Mouse (Mus musculus): ENCODE data around the gene Cxcr2. TPM values are rescaled to one million over a fixed set of nuclear protein-coding genes. Genes with fewer than 3 reads are reported as not detected.

The Cxcr2 gene
- total RNA-seq, 2 experiments from 2014 or later = 0.11 to 0.17 TPM

DNA sequence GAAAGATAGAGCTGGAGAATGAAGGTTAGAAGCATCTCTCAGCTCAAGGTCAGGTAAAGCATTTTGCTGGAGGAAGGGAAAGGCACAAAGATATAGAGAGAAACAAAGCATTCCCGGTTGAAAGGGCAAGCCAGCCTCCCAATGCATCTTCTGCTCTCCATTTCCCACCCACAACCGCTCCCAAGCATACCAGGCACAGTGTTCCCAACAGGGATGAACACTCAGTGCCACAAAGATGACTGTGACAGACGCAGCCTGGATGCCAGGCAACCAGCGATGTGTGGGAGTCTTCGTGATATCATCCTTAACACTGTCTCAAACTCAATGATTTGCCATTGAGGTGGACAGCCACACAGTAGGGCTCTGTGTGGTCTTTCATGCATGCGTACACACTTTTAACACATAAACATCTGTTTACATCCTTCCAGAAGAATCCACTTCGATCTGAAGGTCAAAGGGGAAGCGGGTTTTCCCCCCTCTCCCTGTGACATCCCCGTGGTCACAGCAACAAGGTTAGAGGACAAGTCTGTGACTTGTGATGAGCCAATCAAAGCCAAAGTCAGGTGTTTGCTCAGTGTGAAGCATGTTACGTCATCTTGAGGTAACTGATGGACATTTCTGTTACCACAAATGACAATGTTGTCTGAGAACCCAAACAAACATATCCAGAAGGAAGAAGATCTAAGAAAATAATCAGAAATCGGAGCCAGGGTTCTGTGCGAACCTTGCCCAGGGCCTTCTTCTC lies 44.1 kb downstream of the Cxcr2 start:
- no peak for DNase-seq

DNA sequence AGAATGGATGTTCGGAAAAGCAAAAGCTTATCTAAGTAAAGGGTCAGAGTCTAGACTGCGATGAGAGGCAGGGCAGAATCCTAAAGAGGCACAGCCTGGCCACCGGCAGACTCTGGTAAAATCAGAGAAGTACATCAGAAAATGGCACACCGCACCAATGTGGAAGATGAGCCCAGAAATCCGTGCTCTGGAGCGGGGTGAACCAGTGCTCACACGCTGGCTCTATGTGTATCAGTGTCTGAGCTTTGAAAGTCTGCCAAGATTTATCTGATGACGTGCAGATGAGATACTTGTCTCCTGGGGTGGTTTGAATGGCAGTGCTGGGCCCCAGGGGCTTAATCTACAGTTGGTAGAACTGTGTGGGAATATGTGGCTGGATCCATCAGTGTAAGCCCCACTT lies 45.3 kb downstream of the Cxcr2 start:
- no peak for DNase-seq

DNA sequence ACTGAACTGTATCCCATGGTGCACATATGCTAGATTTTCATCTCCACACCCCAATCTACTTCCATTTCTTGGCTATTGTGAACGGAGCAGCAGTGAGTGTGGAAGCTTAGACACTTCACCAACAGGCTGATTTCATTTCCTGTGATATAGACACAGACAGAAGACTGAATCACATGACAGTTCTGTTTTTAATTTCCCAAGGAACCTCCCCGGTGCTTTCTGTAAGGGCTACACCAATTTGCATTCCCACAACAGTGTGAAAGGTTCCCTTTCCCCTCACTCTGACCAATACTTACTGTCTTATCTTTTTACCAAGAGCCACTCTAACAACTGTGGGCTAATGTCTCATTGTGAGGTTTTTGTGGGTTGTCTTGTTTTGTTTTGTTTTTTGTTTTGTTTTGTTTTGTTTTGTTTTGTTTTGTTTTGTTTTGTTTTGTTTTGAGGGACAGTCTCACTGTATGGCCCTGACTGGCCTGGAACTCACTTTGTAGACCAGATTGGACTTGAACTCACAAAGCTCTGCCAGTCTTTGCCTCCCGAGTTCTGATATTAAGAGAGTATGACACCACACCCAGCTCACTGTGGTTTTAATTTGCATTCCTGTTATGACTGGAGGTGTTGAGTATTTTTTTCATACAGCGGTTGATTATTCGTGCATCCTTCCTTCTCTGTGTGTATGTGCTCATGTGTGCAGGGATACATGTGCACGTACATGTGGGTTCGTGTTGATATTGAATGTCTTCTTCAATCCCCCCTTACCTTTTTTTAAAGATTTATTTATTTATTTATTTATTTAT lies 47.5 kb downstream of the Cxcr2 start:
- DNase-seq = no peak

DNA sequence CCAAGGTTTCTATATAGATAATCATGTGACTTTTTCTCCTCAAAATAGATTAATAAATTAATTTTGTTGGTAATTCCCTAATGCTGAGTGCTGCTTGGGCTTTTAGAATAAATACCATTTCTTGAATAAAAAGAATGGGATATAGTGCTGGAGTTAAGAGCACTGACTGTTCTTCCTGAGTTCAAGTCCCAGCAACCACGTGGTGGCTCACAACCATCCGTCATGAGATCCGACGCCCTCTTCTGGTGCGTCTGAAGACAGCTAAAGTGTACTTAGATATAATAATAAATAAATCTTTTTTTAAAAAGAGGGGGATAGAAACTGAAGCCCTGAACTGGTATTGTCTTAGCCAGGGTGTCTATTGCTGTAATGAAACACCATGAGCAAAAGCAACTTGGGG lies 49.7 kb downstream of the Cxcr2 start:
- DNase-seq = no peak

DNA sequence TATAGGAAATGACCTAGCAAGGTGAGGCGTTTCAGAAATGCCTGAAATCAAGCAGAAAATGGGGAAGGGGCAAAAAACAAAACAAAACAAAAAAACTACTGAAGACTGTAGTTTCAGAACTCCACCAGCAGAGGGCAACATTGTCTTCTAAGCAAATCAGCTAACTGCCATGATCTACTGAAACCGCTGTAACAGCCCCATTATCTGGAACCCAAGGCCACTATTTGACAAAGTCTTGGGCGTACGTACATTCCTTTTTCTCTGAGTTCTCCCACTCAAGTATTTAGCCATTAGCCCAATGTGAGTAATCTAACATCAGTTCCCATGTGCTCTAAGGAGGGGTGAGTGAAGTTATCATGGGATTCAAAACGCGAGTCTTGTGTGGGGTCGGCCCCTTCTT lies 52.1 kb downstream of the Cxcr2 start:
- peak; percentile 46 for DNase-seq

DNA sequence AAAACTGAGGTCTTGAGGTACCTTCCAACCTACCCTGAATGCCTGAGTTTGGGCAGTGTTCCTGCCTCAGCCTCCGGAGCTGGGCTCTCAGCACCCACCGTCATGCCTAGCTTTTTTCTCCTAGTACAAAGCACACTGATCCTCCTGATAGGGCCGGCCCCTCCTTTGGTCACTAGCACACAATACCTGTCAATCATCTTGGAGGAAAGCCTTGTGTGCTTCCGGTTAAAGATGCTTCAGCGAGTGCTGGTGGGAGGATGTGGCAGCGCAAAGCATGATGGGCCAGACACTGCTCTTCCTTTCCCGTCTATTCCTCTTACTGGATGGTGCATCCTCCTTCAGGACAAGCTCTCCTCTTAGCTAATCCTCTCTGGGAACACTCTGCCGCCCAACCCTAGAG lies 52.9 kb downstream of the Cxcr2 start:
- DNase-seq = no peak

DNA sequence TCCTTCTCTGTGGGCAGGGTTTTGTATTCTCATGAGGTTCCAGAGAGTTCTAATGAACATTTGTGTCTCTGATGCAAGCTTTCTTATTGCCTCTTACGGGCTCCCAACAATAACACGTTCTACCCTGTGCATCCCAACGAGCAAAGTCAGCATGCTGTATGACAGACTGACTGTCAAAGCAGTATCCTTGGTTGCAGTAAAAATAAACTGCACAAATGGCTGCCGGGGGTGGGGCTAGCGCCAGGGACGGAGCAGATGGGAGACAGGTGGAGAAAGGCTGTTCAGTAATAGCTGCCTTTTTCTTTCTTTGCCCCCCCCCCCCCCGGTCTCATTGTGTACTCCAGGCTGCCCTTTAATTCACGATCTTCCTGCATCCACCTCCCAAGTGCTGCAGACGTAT lies 54.1 kb downstream of the Cxcr2 start:
- no peak for DNase-seq

DNA sequence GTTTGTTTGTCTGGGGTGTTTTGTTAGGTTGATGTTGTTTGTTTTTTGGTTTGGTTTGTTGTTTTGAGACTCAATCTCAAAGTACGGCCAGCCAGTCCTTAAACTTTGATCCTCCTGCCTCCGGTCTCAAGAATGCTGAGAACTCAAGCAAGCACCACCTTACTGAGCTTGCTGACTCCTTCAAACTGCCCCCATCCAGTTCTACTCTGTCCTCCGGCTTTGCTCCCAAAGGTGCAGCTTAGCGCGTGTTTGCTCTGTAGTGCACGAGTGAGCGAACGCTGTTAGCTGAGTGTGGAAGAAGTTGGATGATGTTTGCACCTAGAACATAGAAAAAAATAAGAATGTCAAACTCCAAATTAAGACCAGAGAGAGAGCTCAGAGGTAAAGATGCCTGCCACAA lies 55.2 kb downstream of the Cxcr2 start:
- no peak for DNase-seq

Small RNA genes lying within 50 kb of the gene (microRNA-seq; reads per million reads assigned to microRNA genes)
- 0 reads per million in 2 experiments for gene Mir1928

Other genes starting within 250 kb of the Cxcr2 start
- 100 to 1,000 TPM; 463 to 468 TPM for gene Tns1, start 29.5 kb upstream of the Cxcr2 start, total RNA-seq (2021)
- gene Rufy4, start 28.4 kb upstream of the Cxcr2 start, total RNA-seq (2021) = 1 to 10 TPM; 1.1 to 1.2 TPM
- gene Cxcr1, start 40.6 kb downstream of the Cxcr2 start, total RNA-seq (2021) = not detected
- 100 to 1,000 TPM; 246 to 249 TPM for gene Arpc2, start 82.1 kb downstream of the Cxcr2 start, total RNA-seq (2021)
- not detected for gene Gpbar1, start 124.6 kb downstream of the Cxcr2 start, total RNA-seq (2021)
- 100 to 1,000 TPM; 103 to 105 TPM for gene Aamp, start 130.7 kb downstream of the Cxcr2 start, total RNA-seq (2021)
- gene Pnkd, start 130.9 kb downstream of the Cxcr2 start, total RNA-seq (2021) = 100 to 1,000 TPM; 198 to 211 TPM
- gene Tmbim1, start 151.6 kb downstream of the Cxcr2 start, total RNA-seq (2021) = 10 to 100 TPM; 43.4 to 44.3 TPM
- under 1 TPM; 0.32 to 0.33 TPM for gene Catip, start 208.1 kb downstream of the Cxcr2 start, total RNA-seq (2021)
- 1 to 10 TPM; 1.7 to 3.4 TPM for gene Slc11a1, start 221.2 kb downstream of the Cxcr2 start, total RNA-seq (2021)
- gene Ctdsp1, start 237.5 kb downstream of the Cxcr2 start, total RNA-seq (2021) = 100 to 1,000 TPM; 121 to 126 TPM

Measured in heart, postnatal 4 days (tissue).